Mouse (Mus musculus) right cerebral cortex, adult 18-20 months (tissue): ENCODE data around the gene Erich6.

Experiments used
- DNase-seq: peaks from one replicate; pipeline ENCODE4 v3.0.0; 2022; ENCODE audit warnings: mixed read lengths

Gene Erich6

GRCm38 (mm10) chr3:58636406-58637295 lies at the start of gene Erich6:
Gene Erich6 (minus strand): TSS chr3:58637207.
- peak; percentile 46 for DNase-seq

- DNase-seq, result no peak
Measured at GRCm38 (mm10) chr3:58686206-58686921, 49.4 kb upstream of the Erich6 start.

GRCm38 (mm10) chr3:58685396-58685795 lies 48.4 kb upstream of the Erich6 start:
- no peak for DNase-seq

- no peak for DNase-seq
Measured at GRCm38 (mm10) chr3:58683346-58683745, 46.3 kb upstream of the Erich6 start.

GRCm38 (mm10) chr3:58682336-58682735 lies 45.3 kb upstream of the Erich6 start:
- no peak for DNase-seq

- no peak for DNase-seq
Measured at GRCm38 (mm10) chr3:58681831-58682230, 44.8 kb upstream of the Erich6 start.

- no peak for DNase-seq
Measured at GRCm38 (mm10) chr3:58680943-58681637, 44.1 kb upstream of the Erich6 start.

GRCm38 (mm10) chr3:58679996-58680395 lies 43.0 kb upstream of the Erich6 start:
- DNase-seq, result no peak

GRCm38 (mm10) chr3:58678905-58679304 lies 41.9 kb upstream of the Erich6 start:
- no peak for DNase-seq

GRCm38 (mm10) chr3:58678384-58678783 lies 41.4 kb upstream of the Erich6 start:
- no peak for DNase-seq

- no peak for DNase-seq
Measured at GRCm38 (mm10) chr3:58677615-58678014, 40.6 kb upstream of the Erich6 start.

GRCm38 (mm10) chr3:58673295-58673694 lies 36.3 kb upstream of the Erich6 start:
- no peak for DNase-seq

- no peak for DNase-seq
Measured at GRCm38 (mm10) chr3:58672481-58673183, 35.6 kb upstream of the Erich6 start.

- DNase-seq, result no peak
Measured at GRCm38 (mm10) chr3:58671616-58672250, 34.7 kb upstream of the Erich6 start.

GRCm38 (mm10) chr3:58663970-58664369 lies 27.0 kb upstream of the Erich6 start:
- DNase-seq, result no peak

- no peak for DNase-seq
Measured at GRCm38 (mm10) chr3:58660636-58661035, 23.6 kb upstream of the Erich6 start.

GRCm38 (mm10) chr3:58657356-58657755 lies 20.3 kb upstream of the Erich6 start:
- DNase-seq, result no peak

GRCm38 (mm10) chr3:58655362-58656130 lies 18.5 kb upstream of the Erich6 start:
- peak; percentile 49 for DNase-seq

- DNase-seq, result no peak
Measured at GRCm38 (mm10) chr3:58653907-58654306, 16.9 kb upstream of the Erich6 start.

GRCm38 (mm10) chr3:58650328-58650727 lies 13.3 kb upstream of the Erich6 start:
- no peak for DNase-seq

- no peak for DNase-seq
Measured at GRCm38 (mm10) chr3:58647179-58647578, 10.2 kb upstream of the Erich6 start.
